Mouse (Mus musculus) 3T3-L1 (cell line): ENCODE measurements around the gene Gm20388.

ENCODE experiments used
- DNase-seq: peaks from one replicate; pipeline ENCODE4 v3.0.0-alpha.2; 2015; ENCODE audit warnings: low read depth, low spot score

The Gm20388 gene

DNA sequence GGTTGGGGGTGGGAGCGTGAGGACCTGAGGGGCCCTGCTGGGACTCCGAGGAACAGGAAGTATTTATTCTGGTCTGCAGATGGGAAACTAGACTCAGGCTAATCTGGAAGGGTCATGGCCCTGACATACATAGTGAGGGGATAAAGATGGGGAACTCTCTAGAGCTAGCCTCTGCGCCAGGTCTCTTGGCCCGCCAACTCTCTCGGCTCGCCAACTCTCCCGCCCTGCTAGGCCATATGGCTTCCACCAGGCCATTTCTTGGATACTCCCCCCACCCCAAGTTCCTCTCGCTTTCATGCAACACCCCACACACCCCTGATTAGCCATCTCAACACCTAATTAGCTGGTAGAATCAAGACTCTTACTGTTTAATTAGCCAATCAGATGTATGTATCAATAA, 101.8 kb downstream of the Gm20388 start:
- no peak for DNase-seq

DNA sequence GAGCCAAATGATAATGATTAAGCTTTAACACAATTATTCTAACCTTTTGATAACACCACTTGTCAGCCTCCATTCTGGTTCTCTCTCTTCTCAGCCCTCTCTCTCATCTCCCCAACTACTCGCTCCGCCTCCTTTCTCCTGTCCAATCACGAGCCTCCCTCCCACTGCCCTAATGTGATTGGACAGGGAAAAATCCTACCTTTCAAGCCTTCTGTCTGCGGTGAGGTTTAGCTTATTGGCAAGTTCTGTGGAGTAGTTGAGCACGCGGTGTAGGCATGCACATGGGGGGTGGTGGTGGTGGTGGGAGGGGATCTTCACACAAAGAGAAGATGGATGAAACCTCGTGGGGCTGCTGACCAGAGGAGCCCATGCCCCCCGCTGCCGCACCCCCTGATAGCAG, 102.3 kb downstream of the Gm20388 start:
- no peak for DNase-seq

DNA sequence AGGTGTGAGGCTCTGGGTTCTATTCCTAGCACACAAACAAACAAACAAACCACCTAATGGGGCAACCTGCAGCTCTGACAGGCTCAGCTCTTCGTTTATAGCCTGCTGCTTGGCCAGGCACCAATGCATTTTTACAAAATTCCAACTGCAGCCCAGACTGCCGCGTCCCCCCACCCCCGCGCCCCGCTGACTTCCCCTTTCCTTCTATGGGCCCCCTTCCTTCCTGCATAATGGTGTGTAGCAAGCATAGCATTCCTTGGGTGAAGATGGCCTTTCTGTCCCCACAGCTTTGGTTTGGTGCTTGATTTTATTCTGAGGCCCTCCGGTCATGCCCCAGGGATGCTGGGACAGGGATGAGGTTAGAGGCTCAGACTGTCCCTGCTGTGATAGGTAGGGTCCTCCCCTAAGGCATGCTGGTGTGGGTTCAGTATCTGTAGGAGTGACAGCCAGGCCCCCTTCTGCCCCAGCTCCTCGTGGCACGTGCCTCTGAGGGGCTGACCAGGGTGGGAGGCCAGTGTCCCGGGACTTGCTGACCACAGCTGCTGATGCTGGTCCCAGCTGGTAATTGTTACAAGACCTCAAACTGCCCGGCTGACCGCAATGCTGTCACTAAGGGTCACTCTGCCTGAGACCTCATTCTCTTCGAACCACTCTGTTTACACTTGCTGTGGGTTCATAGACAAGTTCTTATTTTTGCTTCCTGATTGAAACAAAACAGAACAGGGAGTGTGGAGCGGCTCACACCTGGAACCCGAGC, 103.8 kb downstream of the Gm20388 start:
- DNase-seq, result no peak

DNA sequence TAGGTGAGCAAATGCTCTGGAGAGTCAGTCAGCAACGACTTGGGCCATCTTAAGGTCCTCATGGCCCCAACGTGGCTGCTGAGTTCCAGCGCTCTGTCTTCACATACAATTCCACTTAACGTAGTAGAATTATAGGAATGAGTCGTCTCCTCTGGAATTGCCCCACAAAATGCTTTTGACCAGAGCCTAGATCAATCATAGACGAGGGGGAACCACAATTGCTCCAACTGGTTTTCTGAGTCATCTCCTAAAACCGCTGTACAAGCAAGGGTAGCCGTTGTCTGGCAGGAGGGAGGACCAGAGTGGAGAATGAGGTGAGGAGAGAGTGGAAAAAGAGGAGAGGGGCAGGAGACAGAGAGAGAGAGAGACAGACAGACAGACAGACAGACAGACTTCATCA, 105.3 kb downstream of the Gm20388 start:
- peak; percentile 89 for DNase-seq

DNA sequence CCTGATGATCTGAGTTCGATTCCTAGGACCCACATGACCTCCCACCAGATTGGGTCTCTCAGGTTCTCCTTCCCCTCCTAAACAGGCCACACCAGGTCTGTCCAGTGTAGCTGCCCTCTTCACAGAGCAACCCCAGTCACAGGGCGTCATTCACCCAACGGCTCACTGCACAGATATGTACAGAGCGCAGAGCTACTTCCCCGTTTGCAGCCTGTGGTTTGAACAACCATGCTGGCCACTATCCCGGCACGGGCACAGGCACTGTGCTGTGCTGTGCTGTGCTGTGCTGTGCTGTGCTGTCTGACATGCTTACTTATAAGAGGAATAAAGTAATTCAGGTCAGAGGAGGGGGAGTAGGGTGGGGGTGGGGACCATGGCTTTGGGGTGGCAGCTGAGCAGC, 105.8 kb downstream of the Gm20388 start:
- DNase-seq, result peak; percentile 57

DNA sequence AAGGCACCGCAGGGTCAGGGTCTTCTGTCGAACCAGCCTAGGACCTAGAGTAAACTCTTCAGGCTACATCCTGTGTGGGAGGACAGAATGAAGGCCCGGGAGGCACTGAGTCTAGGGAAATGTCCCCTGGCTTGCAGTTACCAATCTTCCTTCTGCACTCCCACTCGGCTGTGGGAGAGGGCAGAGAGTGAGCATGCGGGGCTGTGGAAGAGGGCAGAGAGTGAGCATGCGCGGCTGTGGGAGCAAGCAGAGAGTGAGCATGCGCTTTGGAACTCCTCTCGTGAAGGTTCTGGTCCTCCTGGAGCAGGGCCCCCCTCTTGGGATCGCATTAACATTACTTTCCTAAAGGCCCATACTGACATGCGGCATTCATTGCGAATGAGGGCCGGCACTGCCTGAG, 106.7 kb downstream of the Gm20388 start:
- DNase-seq, result no peak

DNA sequence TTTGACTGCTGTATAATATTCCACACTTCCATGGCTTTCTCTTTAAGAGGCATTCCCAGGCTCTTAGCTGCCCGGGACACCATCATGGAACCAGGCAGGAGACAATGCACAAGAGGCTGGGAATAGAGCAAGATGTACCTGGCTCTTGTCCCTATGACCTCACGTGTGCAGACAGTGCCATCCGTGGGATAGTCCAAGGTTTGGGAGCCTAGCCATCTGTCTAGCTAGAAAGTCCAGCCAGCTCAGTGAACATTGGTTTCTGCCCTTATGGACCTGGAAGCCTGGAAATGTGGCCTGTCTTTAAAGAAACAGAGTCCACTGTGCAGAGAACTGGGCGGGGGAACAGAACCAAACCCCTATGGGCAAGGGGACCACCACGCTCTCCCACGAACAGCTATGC, 107.1 kb downstream of the Gm20388 start:
- DNase-seq, result no peak

DNA sequence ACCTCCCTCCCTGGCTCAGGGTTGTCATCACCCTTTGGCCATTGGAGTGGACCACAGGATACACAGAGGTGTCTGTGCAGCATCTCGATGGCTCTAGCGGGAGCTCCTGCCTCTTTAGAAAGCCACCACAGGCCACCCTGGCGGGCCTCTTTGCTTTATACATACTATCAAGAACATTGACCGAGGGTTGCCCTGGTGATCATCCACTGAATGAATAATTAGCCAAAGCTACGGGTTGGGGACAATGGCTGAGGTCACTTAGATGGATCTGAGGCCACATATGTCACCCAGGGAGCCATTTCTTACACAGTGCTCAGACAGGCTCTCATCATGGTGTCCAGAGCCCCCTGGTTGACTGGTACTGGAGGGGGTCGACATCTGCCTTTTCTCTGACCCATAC, 107.7 kb downstream of the Gm20388 start:
- DNase-seq, result no peak

DNA sequence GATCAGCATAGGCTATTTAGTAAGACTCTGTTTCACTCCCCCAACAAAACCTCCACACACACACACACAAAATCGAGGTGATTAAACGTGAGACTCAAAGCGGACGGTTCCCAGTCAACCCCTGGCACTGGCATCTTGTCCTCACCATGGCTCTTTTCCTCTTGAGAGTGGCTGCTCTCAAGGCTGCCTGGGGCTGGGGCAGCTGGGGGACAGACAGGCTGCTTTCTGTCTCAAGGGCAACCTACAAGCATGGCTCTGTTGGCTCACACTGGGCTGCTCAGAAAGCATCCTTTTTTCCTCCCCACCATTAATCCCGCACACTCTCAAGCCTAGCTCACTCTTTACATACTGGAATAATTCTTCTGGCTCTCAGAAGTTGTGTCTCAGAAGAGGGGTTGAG, 108.7 kb downstream of the Gm20388 start:
- DNase-seq, result no peak

DNA sequence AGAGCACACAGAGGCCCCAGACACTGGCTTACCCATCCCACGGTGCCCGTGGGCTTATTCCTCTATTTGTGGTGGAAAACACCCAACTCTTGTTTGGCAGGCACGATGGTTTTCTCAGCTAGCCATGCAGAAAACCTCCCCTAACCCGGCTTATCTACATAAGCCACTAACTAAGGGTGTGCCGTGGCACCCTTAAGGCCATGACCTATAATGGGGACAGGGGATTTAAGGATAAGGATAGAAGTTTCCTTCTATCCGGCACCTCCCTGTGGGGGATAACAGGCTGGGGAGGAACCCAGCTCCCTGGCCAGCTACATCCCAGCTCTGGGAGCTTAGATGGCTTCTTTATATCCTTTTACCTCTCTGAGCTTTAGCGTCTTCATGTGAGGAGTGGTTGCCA, 109.7 kb downstream of the Gm20388 start:
- DNase-seq, result no peak

DNA sequence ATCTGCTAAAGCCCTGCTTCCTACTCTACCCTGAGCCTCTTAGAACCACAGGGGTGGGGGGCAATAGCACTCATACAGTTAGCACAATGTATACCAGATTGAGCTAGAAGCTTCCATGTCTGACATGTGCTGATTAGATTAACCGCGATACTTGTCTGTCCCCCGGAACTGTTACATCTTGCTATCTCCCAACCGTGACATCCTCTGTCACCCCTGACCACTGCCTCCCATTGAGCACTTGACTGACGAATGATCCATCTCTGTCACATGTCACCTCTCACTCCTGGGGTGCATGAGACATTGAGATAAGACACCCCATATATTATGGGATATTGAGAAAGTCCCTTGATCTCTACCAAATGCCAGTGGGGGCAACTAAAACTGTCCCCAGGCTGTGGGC, 115.6 kb downstream of the Gm20388 start:
- no peak for DNase-seq

DNA sequence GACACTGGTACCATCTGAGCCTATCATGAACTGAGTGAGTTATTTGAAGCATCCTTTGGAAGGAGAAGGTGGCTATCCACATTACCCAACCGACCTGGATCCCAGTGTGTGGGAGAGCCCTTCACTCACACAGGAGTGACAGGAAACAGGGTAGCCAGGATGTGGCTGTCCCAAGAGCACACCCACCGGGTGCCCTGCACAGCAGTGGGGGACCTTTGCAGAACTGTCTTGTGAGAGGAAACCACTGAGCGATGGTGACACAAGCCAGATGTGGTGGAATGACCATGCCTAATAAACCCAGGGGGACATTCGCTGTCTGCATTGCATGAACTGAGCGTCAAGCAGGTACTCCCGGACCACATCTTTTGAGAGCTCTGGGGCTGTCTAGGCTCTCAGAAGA, 116.3 kb downstream of the Gm20388 start:
- no peak for DNase-seq

DNA sequence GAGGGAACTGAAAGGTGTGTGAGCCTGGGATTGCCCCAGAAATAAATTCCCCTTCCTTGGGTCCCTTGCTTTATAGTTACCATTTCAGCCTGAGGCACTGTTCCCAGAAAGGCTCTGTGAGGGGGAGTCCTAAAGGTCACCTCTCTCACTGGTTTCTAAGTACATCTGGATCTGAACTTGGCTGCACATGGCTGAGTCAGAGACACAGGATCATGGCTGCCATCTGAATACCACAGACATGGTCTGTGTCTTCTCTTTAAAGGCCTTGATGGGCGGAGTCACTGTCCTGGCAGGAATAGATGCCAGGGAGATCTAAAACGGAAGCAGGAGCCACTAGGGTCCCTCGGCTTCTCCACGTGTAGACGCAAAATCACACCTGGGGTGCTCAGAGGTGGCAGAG, 119.8 kb downstream of the Gm20388 start:
- peak; percentile 70 for DNase-seq

DNA sequence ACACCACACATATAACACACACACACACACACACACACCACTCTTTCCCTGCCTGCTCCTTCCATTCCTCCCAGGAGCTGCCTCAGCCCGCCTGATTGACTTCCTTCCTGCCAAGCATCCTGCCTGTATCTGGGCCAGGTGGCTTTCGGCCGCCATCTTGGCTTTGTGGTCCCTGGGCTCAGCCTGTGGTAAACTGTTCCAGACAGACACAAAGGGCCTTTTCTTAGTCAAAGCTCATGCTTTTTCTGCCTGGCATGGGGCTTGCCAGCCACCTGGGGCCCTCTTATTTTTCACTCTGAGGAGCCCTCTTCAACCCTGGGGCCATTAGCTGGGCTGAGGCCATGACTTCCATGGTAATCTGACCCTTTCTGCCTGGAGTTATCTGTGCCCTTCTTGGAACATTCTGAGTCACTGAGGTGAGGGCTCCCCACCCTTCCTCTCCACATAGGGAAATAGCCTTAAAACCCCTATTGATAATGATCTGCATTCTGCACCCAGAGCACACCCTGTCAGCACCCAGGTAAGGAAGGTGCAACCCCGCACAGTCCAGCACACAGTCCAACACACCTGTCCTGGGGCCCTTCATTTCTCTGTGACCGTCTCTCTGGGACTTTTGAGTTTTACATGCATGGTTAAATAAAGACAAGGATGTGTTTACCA, 122.0 kb downstream of the Gm20388 start:
- peak; percentile 67 for DNase-seq

DNA sequence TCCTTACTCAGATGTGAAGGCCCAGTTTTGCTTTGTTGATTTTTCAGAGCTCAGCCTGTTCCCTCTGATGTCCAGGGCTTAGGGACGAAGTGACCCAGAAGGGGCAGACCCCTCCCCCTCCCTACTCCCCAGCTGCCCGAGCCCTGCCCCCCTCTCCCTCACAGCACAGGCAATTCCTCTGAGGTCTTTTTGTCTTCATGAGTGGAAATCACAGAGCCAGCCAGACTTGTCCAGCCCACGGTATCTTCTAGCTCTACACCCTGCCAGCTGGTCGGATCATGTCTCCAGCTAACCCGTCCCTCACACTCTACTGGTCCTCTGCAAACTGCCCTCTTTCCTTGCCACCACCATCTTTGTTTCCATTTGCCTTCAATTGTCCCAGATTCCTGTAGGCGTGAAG, 123.8 kb downstream of the Gm20388 start:
- peak; percentile 41 for DNase-seq

DNA sequence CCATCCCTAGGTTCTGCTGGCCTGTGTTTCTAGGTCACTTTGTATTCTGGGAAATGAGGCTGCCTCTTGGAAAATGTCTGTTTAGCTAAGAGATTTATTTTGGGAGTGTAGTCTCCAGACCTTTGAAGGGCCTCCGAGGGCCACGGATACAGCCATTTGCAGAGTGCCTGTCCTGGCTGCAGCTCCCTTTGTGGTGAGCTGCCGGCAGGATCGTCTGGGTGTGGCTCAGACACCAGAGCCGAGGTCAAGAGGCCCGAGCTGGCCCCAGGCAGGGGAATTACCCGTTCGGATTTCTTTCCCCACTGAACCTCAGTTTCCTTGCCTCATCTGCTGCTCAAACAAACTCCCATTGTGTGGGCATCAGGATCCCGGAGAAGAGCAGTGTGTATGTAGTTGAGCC, 125.5 kb downstream of the Gm20388 start:
- peak; percentile 65 for DNase-seq

DNA sequence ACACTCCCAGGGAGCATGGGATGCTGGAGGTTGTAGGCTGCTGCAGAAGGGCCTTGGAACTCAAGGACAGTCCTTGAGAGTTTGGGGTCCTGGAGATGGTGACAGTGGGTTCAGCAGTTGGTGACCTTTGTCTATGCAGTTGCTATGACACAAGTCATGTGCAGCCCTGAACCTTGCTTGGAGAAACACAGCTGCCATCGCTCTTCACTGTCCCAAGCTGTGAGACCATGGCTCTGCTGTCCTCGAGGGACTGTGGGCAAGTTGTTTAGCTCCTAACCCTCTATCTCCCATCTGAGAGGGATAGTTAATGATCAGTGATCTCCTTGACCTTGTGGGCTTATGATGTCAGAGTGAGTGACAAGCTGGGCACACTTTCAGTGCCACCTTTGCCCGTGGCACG, 125.9 kb downstream of the Gm20388 start:
- no peak for DNase-seq

DNA sequence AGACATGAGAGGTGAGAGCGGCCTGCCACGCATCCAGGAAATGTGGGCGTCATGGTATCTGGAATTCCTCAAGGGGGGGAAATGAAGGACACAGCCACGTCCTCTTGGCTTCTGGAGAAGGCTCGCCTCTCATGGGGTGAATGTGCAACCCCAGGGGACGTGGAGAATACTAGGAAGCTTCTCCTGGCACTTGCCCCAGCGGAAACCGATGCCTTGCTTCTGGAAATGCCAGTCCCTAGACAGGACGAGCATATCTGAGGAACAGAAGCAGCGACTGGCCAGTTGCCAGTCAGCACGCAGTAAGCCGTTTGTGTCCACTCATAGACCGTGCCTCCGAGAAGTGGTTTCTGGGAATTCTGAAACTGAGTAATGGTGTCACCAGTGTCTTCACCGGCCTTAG, 126.6 kb downstream of the Gm20388 start:
- DNase-seq, result no peak

DNA sequence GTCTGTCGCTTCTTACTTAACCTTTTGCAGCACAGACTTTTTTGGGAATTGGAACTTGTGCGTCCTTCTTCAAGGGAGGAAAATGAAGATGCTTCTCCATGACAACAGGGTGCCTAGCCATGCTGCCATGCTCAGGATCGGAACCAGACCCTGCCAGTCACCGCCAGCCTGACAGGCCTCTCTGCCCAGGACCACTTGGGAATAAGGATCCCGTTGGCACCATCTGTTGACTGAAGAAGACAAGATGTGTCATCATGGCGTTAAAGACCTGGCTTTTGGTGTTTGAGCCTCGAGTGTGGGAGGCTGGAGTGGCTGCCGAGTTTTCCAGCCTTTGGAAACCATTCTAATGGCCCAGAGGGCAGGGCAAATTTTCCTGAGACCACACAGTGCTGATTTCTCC, 127.0 kb downstream of the Gm20388 start:
- no peak for DNase-seq

DNA sequence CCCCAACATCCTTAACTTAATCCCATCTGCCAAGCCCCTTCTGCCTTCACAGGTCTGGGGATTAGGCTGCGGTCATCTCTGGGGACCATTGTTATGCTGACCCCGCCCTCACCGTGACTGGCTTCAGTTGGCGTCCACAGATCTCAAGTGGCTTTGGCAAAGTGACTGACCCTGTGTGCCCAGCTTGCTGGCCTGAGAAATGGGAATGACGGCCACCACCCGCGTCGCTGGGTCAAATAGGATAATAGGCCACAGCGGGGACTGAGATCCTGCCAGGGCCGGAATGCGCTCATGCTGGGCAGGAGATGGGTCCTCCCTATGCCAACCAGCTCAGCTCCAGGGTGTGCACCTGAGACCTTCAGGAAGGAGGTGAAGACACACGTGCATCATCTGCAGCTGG, 128.1 kb downstream of the Gm20388 start:
- no peak for DNase-seq

DNA sequence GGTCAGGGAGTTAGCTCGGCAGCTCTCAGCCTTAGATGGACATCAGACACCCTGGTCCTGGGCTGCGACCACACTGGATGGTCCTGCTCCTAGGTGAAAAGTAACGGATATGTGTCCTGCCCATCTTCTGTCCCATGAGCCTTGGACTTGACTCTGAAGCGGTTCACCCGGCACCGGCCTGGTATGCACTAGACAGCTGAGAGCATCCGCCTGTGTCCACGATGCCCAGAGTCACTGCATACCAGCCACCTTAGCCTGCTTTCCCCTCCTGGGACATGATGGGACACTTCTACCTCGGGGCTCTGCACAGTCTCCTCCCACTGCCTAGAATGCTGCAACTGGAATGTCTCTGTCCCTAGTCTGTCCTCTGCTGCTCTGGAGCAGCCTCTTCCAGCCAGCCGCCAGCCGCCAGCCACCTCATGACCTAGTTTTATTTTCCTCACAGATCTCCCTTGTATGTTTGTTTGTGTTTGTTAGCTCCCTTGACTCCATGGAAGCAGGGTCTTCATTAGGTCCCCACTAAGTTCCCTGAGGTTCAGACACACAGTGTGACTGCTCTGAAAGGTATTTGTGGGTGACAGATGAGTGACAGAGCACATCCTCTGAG, 128.8 kb downstream of the Gm20388 start:
- DNase-seq, result no peak

DNA sequence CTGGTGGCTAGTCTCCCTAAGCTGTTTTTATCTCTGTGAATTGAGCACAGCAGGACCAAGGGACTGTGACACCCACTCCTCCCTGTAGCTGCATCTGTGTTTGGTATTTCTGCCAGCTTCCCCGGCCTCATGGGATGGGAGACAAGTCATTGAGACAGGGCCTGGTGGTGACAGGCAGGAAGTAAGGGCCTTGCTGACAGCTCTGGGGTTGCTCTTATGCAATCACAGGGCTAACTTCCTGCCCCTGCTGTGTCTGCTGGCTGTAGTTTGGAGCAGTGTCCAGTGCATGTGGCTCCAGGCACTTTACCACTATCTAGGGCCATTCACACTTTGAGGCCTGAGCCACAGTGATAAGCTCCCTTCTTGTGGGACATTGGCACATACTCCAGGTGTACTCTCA, 130.2 kb downstream of the Gm20388 start:
- DNase-seq, result peak; percentile 51
